Mouse (Mus musculus): ENCODE data around the gene Nln.

Gene Nln

GRCm38 (mm10) chr13:104097190-104097589 lies 12.2 kb downstream of the Nln start:
- no peak for DNase-seq (ENCODE audit: low read depth, low spot score)

- DNase-seq (ENCODE audit: low read depth, low spot score): no peak
These were observed 13.5 kb downstream of the Nln start for GRCm38 (mm10) chr13:104095955-104096354.

- no peak for DNase-seq (ENCODE audit: low read depth, low spot score)
These were observed 14.7 kb downstream of the Nln start for GRCm38 (mm10) chr13:104094531-104095385.

- no peak for DNase-seq (ENCODE audit: low read depth, low spot score)
These were observed 17.7 kb downstream of the Nln start for GRCm38 (mm10) chr13:104091734-104092133.

GRCm38 (mm10) chr13:104089387-104089786 lies 20.0 kb downstream of the Nln start:
- DNase-seq (ENCODE audit: low read depth, low spot score): no peak

- DNase-seq (ENCODE audit: low read depth, low spot score): no peak
These were observed 24.8 kb downstream of the Nln start for GRCm38 (mm10) chr13:104084600-104084999.

- no peak for DNase-seq (ENCODE audit: low read depth, low spot score)
These were observed 26.9 kb downstream of the Nln start for GRCm38 (mm10) chr13:104082504-104082903.

GRCm38 (mm10) chr13:104076993-104077392 lies 32.4 kb downstream of the Nln start:
- no peak for DNase-seq (ENCODE audit: low read depth, low spot score)

- DNase-seq (ENCODE audit: low read depth, low spot score): no peak
These were observed 34.7 kb downstream of the Nln start for GRCm38 (mm10) chr13:104074731-104075130.

GRCm38 (mm10) chr13:104074230-104074629 lies 35.2 kb downstream of the Nln start:
- DNase-seq (ENCODE audit: low read depth, low spot score): no peak

- DNase-seq (ENCODE audit: low read depth, low spot score): no peak
These were observed 37.1 kb downstream of the Nln start for GRCm38 (mm10) chr13:104072351-104072750.

GRCm38 (mm10) chr13:104070703-104071102 lies 38.7 kb downstream of the Nln start:
- no peak for DNase-seq (ENCODE audit: low read depth, low spot score)

GRCm38 (mm10) chr13:104069216-104069615 lies 40.2 kb downstream of the Nln start:
- DNase-seq (ENCODE audit: low read depth, low spot score): no peak

- no peak for DNase-seq (ENCODE audit: low read depth, low spot score)
These were observed 43.6 kb downstream of the Nln start for GRCm38 (mm10) chr13:104065649-104066347.

GRCm38 (mm10) chr13:104063061-104063460 lies 46.4 kb downstream of the Nln start:
- no peak for DNase-seq (ENCODE audit: low read depth, low spot score)

GRCm38 (mm10) chr13:104061975-104062750 lies 47.3 kb downstream of the Nln start:
- DNase-seq (ENCODE audit: low read depth, low spot score): no peak

GRCm38 (mm10) chr13:104060231-104060630 lies 49.2 kb downstream of the Nln start:
- no peak for DNase-seq (ENCODE audit: low read depth, low spot score)

- no peak for DNase-seq (ENCODE audit: low read depth, low spot score)
These were observed 49.9 kb downstream of the Nln start for GRCm38 (mm10) chr13:104059536-104059935.

GRCm38 (mm10) chr13:104058761-104059160 lies 50.7 kb downstream of the Nln start:
- no peak for DNase-seq (ENCODE audit: low read depth, low spot score)

GRCm38 (mm10) chr13:104052271-104052753 lies 57.1 kb downstream of the Nln start:
- DNase-seq (ENCODE audit: low read depth, low spot score): no peak

GRCm38 (mm10) chr13:104048835-104049234 lies 60.6 kb downstream of the Nln start:
- DNase-seq (ENCODE audit: low read depth, low spot score): no peak

- no peak for DNase-seq (ENCODE audit: low read depth, low spot score)
These were observed 64.3 kb downstream of the Nln start for GRCm38 (mm10) chr13:104045108-104045507.

Data from brain, embryonic 18.5 days (tissue).